Mouse (Mus musculus) kidney, embryonic 14.5 days (tissue): Measurements from ENCODE around the gene Chn1. TPM values are rescaled to one million over a fixed set of nuclear protein-coding genes. Genes with fewer than 3 reads are reported as not detected.
"Not testable (repeated sequence)": the region's sequence is repeated elsewhere in the genome, so short reads cannot be mapped to it uniquely, and the experiment has no call there.

Experiments
- ATAC-seq: fragments of 200-750 bp; cut with Nextera tagmentation; 2 replicates; pipeline ENCODE4 v1.8.0; 2017; ENCODE audit warnings: moderate number of reproducible peaks, mild to moderate bottlenecking, moderate TSS enrichment, moderate library complexity; ENCODE audit not compliant: low FRiP score, low TSS enrichment
- H3K27ac ChIP-seq: fragments of 300-500 bp; sonication (generic); 2 replicates; pipeline ENCODE4 v1.5.1; 2014; ENCODE audit warnings: low read depth, mild to moderate bottlenecking, low read length, moderate library complexity, mixed read lengths
- H3K27me3 ChIP-seq: fragments of 300-500 bp; sonication (generic); 2 replicates; pipeline ENCODE4 v1.6.1; 2014; ENCODE audit warnings: mild to moderate bottlenecking, low read length; ENCODE audit not compliant: control insufficient read depth, insufficient read depth
- H3K36me3 ChIP-seq: fragments of 300-500 bp; sonication (generic); 2 replicates; pipeline ENCODE4 v1.6.1; 2014; ENCODE audit warnings: low read length, mixed read lengths; ENCODE audit not compliant: control insufficient read depth, insufficient read depth
- H3K4me1 ChIP-seq: fragments of 300-500 bp; sonication (generic); 2 replicates; pipeline ENCODE4 v1.6.1; 2014; ENCODE audit warnings: low read length, mixed read lengths; ENCODE audit not compliant: control insufficient read depth, insufficient read depth
- H3K4me2 ChIP-seq: fragments of 300-500 bp; sonication (generic); replicated peaks from 2 replicates; pipeline ENCODE4 v1.6.1; 2014; ENCODE audit warnings: low read depth, mild to moderate bottlenecking, low read length
- H3K4me3 ChIP-seq: fragments of 300-500 bp; sonication (generic); 2 replicates; pipeline ENCODE4 v1.5.1; 2014; ENCODE audit warnings: mild to moderate bottlenecking, low read length
- H3K9ac ChIP-seq: fragments of 300-500 bp; sonication (generic); 2 replicates; pipeline ENCODE4 v1.6.1; 2014; ENCODE audit warnings: low read depth, mild to moderate bottlenecking, low read length, moderate library complexity
- H3K9me3 ChIP-seq: fragments of 300-500 bp; sonication (generic); 2 replicates; pipeline ENCODE4 v1.6.1; 2016; ENCODE audit warnings: low read length; ENCODE audit not compliant: control insufficient read depth
- WGBS: fragments of 180-500 bp; shearing (Covaris S2); extraction: QIAGEN DNeasy Blood & Tissue Kit; methylation state at CpG from one replicate; pipeline ENCODE4 v1.1.7; 2014; 5-methylcytosine and 5-hydroxymethylcytosine counted together
- polyA plus RNA-seq: library from polyadenylated mRNA; unstranded; fragments of >200 nt; fragmentation: Nextera tagmentation; extraction: Ambion mirVana; gene quantifications from 2 replicates; pipeline ENCODE4 v1.2.1, GENCODE M21; 2014

The Chn1 gene
- 17.5 and 19.1 TPM in 2 replicates for polyA plus RNA-seq

DNA sequence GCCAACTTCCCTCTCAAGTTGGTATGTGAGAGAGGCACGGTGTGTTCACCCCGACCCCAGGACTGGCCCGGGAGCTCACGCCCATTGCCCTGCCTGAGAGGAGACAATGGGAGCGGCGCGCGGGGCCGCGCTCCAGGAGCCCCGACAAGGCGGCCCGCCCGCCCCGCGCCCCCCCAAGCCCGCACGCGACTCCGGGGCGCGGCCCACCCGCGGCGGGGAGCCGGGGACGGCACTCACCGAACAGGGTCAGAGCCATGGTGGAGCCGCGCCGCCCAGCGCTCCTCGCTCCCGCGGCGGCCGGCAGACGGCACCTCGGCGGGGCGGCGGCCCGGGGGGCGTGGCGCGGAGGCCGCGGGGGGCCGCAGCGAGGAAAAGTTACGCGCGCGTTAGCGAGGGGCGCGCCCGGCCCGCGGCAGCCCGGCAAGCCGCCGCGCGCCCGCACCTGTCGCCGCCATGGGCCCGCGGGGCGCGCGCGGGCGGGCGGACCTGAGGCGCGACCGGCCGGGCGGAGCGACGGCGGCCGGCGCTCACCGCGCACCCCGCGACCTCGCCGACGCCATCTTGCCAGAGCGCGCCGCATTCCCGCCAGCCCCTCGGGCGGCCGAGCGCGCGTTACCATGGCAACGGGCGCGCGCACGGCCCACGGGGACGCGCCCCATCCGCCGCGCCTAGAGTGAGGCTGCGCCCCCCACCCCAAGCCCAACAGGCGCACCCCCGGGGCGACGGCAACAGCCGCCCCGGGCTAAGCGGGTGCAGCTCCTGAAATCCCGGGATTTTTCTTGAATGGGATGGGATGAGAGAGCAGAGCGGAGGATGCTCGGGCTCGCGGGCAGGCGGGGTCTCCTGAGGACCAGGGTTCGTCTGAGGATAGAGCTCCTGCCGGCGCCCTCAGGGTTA lies at the start of gene Chn1:
Gene Chn1, minus strand, starts transcription at position 561 of the 897 bp plus-strand sequence.
- Histone ChIP-seq H3K27ac (no peak within 1 kb of the TSS), H3K4me1 (no peaks in the 10 kb centered on the region), H3K4me2 (peak within 1 kb of the TSS; percentile 79), H3K9ac (peak within 1 kb of the TSS; percentile 89), H3K36me3 (no peaks in the 10 kb centered on the region), H3K27me3 (peaks cover 8% of the 10 kb centered on the region; the same call in 1 of the 2 replicates), H3K4me3 (peak within 1 kb of the TSS; percentile 72), H3K9me3 (no peaks in the 10 kb centered on the region)
- peak; percentile 94 for ATAC-seq
- WGBS: under 1% methylated on average over 64 of the region's 131 CpGs

DNA sequence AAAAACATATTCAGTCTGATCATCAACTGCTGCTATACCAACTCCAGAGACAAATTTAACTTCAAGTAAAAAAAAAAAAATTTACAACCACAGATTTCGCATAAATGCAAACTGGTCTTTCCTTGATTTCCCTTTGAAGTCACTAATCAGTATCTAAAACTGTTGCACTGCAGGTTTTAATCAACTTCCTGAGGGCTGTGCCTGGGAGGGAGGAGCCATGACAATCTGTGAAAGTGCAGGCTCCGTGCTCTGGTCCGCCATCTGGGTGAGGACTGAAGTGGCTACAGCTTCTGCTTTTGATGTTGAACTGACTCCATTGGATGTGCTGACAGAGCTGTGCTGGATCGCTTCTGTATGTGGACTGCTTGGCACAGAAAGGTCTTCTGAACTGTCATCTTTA lies 43.6 kb upstream of the Chn1 start:
- no peaks in the 10 kb centered on the region for H3K9me3 ChIP-seq
- H3K27ac ChIP-seq: no peak overlapping the region
- no peak overlapping the region for H3K9ac ChIP-seq
- H3K36me3 ChIP-seq: peaks cover 51% of the 10 kb centered on the region; the same call in 1 of the 2 replicates
- H3K4me2 ChIP-seq: no peak overlapping the region
- no peak for ATAC-seq
- H3K4me1 ChIP-seq: no peaks in the 10 kb centered on the region
- WGBS: 84% methylated on average over 4 of the region's 4 CpGs
- no peak overlapping the region for H3K4me3 ChIP-seq
- no peaks in the 10 kb centered on the region for H3K27me3 ChIP-seq

DNA sequence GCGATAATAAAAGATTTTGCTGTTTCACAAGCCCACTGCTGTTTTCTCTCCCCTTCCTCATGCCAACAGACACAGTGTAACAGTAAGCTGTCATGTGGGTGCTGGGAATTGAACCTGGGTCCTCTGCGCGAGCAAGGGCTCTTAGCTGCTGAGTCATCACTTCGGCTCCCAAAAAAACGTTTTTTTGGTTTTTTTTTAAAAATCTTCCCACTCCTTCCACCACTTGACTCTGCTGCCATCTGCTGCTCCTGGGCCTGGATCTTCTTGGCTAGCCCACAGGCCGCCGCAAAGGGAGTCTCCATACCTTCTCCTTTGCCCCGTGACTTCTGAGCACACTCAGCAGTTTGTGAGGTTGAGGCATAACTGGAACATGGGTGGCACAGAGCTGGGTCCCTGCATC lies 32.5 kb upstream of the Chn1 start:
- Histone ChIP-seq H3K27ac (no peak overlapping the region), H3K9ac (no peak overlapping the region), H3K4me1 (no peaks in the 10 kb centered on the region), H3K36me3 (no peaks in the 10 kb centered on the region), H3K27me3 (no peaks in the 10 kb centered on the region), H3K9me3 (no peaks in the 10 kb centered on the region), H3K4me3 (no peak overlapping the region), H3K4me2 (no peak overlapping the region)
- 86% methylated on average over 8 of the region's 8 CpGs for WGBS
- no peak for ATAC-seq

DNA sequence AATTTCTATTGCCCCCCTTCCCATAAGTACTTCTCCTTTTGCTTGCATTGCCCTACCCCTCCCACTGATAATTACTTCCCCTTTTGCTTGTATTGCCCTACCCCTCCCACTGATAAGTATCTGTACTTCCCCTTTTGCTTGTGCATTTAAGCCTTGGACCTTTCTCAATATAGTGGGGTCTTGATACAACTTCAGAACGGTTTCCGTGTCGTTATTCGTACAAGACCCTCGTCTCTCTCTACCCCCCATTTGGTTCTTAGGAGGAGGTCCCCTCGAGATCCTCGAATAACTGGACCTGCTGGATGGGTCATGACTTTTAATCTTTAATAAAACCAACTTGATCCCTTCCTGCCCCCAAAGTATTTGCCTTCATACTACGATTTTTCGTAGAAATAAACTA lies 25.0 kb upstream of the Chn1 start:
- H3K4me3 ChIP-seq, H3K36me3 ChIP-seq, H3K9me3 ChIP-seq, H3K27ac ChIP-seq, H3K9ac ChIP-seq, H3K4me2 ChIP-seq, H3K4me1 ChIP-seq, H3K27me3 ChIP-seq, ATAC-seq: not testable (repeated sequence)
- 89% methylated on average over 9 of the region's 9 CpGs for WGBS

DNA sequence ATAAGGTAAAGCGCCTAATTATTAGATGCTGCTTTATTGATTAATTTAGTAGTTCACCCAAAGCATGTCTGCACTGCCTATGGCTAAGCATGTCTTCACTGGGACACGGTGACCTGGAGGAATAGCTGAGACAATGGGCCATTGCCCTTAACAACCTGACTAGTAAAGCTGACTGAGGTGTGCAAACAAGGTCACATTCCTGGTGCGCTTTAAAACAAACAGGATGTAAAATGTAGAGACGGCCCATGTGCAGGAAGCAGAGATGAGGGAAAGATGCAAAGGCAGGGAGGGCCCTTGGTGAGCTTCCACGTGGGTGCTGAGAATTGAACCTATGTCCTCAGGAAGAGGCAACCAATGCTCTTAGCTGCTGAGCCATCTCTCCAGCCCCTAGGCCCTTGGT lies 23.6 kb upstream of the Chn1 start:
- H3K9me3 ChIP-seq: no peaks in the 10 kb centered on the region

DNA sequence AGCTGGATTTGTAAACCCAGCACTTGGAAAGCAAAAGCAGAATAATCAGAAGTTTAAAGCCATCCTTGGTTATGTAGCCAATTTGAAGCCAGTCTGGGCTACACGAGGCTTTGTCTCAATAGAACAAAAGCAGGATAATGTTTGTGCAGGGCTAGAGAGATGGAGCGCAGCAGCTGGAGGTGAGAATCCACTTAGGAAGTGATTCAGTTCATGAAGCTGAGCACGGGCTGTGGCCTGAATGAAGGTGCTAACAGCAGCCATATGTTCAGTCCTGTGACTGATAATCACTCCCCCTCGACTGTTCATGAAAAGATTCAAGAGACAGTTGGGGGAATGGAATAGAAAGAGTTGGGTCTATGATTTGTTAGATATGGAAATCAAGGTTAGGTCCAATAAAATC lies 23.0 kb upstream of the Chn1 start:
- Histone ChIP-seq H3K9ac (no peak overlapping the region), H3K36me3 (no peaks in the 10 kb centered on the region), H3K27ac (no peak overlapping the region), H3K4me2 (no peak overlapping the region), H3K4me3 (no peak overlapping the region), H3K4me1 (no peaks in the 10 kb centered on the region), H3K9me3 (no peaks in the 10 kb centered on the region), H3K27me3 (no peaks in the 10 kb centered on the region)
- 30% methylated on average over 4 of the region's 4 CpGs for WGBS
- ATAC-seq: no peak

More for the DNA sequence above, 23.6 kb upstream of the Chn1 start:
- H3K36me3 ChIP-seq: no peaks in the 10 kb centered on the region
- no peak for ATAC-seq
- H3K4me2 ChIP-seq: no peak overlapping the region
- no peak overlapping the region for H3K9ac ChIP-seq
- WGBS: 47% methylated on average over 5 of the region's 5 CpGs
- no peak overlapping the region for H3K4me3 ChIP-seq
- H3K27me3 ChIP-seq: no peaks in the 10 kb centered on the region
- no peak overlapping the region for H3K27ac ChIP-seq
- H3K4me1 ChIP-seq: no peaks in the 10 kb centered on the region

DNA sequence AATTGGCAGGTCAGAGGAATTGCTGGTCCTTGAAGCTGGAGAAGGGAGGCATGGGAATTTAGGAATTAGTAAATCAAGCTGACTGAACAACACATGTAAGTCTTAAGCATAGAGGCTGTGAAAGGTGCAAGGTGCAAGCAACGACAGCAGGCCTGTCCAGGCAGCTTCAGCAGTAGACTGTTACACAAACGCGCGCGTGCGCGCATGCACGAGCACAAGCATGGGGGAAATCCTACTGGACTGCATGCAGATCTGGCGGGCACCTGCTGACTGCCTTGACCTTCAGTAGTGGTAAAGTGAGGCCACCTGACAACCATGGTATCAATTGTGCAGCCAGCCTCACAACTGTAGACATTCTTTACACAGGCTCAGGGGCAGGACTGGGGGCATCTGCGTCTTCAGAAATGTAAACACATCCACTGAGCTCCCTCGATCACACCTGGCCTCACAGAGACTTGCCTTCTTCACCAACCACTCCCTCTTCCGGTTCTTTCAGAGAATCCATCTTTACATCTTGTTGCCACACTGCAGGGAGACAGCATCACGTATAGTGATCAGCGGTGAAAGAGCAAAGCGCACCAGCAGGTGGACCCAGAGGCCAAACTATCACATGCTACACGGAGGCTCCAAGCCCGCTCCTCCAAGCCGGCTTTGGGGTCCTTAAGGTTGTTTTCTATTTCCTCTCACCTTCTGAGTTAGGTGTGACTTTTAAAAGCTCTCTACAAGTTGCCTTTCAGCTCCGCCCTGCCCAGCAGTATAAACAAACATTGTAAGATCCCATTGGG lies 16.9 kb upstream of the Chn1 start:
- no peak for ATAC-seq
- no peaks in the 10 kb centered on the region for H3K36me3 ChIP-seq
- no peak overlapping the region for H3K9ac ChIP-seq
- no peaks in the 10 kb centered on the region for H3K9me3 ChIP-seq
- 50% methylated on average over 19 of the region's 19 CpGs for WGBS
- no peaks in the 10 kb centered on the region for H3K4me1 ChIP-seq
- no peak overlapping the region for H3K27ac ChIP-seq
- no peaks in the 10 kb centered on the region for H3K27me3 ChIP-seq
- H3K4me3 ChIP-seq: no peak overlapping the region
- H3K4me2 ChIP-seq: no peak overlapping the region

DNA sequence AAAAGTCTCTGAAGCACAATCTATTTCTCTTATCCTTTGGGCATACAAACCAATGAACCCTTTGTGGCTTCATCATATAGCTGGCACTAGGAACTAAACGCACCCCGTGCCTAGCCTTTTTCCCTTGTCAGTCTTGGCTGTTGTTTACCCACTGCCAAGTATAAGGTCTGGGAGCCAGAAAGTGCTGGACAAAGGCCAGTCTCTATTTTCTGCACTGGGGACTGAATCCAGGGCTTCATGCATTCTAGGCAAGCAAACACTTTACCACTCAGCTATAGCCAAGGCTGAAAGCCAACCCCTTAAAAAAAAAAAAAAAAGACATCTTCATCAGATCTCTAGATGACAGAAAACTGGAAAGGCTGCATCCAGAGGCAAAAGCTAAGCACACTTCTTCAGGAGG lies 15.2 kb upstream of the Chn1 start:
- no peaks in the 10 kb centered on the region for H3K27me3 ChIP-seq
- no peaks in the 10 kb centered on the region for H3K36me3 ChIP-seq
- H3K27ac ChIP-seq: no peak overlapping the region
- 89% methylated on average over 2 of the region's 2 CpGs for WGBS
- H3K9ac ChIP-seq: no peak overlapping the region
- H3K4me1 ChIP-seq: no peaks in the 10 kb centered on the region
- H3K4me3 ChIP-seq: no peak overlapping the region
- no peak overlapping the region for H3K4me2 ChIP-seq
- ATAC-seq: no peak
- H3K9me3 ChIP-seq: no peaks in the 10 kb centered on the region

DNA sequence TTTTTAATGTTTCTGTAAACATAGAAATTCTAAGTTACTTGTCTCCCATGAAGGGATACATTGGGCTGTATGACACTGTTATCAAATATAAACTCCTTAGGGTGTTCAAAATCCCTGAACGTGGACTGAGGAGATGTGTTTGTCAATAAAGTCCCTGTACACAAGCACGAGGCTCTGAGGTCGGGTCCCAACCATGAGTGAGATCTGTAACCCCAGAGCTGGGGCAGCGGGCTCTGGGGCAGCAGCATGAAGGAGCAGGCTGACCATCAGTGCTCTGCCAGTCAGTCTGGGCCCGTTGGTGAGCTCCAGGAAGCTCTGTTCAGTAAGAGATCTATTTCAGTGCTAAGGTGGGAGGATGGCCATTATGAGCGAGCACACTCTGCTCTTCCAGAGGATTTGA lies 13.2 kb upstream of the Chn1 start:
- 66% methylated on average over 6 of the region's 6 CpGs for WGBS
- Histone ChIP-seq H3K4me3 (no peak overlapping the region), H3K9me3 (peaks cover 4% of the 10 kb centered on the region; the same call in 1 of the 2 replicates), H3K36me3 (no peaks in the 10 kb centered on the region), H3K4me1 (no peaks in the 10 kb centered on the region), H3K9ac (no peak overlapping the region), H3K27ac (no peak overlapping the region), H3K27me3 (no peaks in the 10 kb centered on the region), H3K4me2 (no peak overlapping the region)
- no peak for ATAC-seq
